Mouse (Mus musculus) forebrain, embryonic 10.5 days (tissue): Measurements from ENCODE around the gene Sult6b2. TPM values are rescaled to one million over a fixed set of nuclear protein-coding genes. Genes with fewer than 3 reads are reported as not detected.

Source experiments
- DNase-seq: peaks from one replicate; pipeline ENCODE4 v3.0.0-alpha.2; 2017; ENCODE audit warnings: low spot score; ENCODE audit errors: extremely low spot score
- H3K27ac ChIP-seq: fragments of 300-500 bp; sonication (generic); 2 replicates; pipeline ENCODE4 v1.5.1; 2016; ENCODE audit warnings: mild to moderate bottlenecking
- H3K27me3 ChIP-seq: fragments of 300-500 bp; sonication (generic); 2 replicates; pipeline ENCODE4 v1.6.1; 2016; ENCODE audit warnings: mild to moderate bottlenecking; ENCODE audit not compliant: poor library complexity, severe bottlenecking
- H3K36me3 ChIP-seq: fragments of 300-500 bp; sonication (generic); replicated peaks from 2 replicates; pipeline ENCODE4 v1.6.1; 2016; ENCODE audit warnings: mild to moderate bottlenecking, moderate library complexity
- H3K4me1 ChIP-seq: fragments of 300-500 bp; sonication (generic); 2 replicates; pipeline ENCODE4 v1.6.1; 2016
- H3K4me3 ChIP-seq: fragments of 300-500 bp; sonication (generic); 2 replicates; pipeline ENCODE4 v1.5.1; 2016; ENCODE audit warnings: mild to moderate bottlenecking, moderate library complexity
- H3K9me3 ChIP-seq: fragments of 300-500 bp; sonication (generic); 2 replicates; pipeline ENCODE4 v1.6.1; 2016; ENCODE audit warnings: mild to moderate bottlenecking, moderate library complexity
- WGBS: fragments of 180-500 bp; shearing (Covaris S2); methylation state at CpG from one replicate; pipeline ENCODE4 v1.1.7; 2016; 5-methylcytosine and 5-hydroxymethylcytosine counted together
- polyA plus RNA-seq: library from polyadenylated mRNA; unstranded; fragments of >200 nt; fragmentation: Nextera tagmentation; extraction: Ambion mirVana; gene quantifications from 2 replicates; pipeline ENCODE4 v1.2.1, GENCODE M21; 2016

Sult6b2 gene
- polyA plus RNA-seq, 1 experiment from 2014 or later, result 0.06 TPM

- Histone ChIP-seq H3K4me3 (no peak overlapping the region), H3K27ac (no peak overlapping the region), H3K27me3 (0 out of 2 replicates have a peak, but pooled peaks cover 5% of the 10 kb centered on the region), H3K9me3 (no peaks in the 10 kb centered on the region), H3K36me3 (no peaks in the 10 kb centered on the region), H3K4me1 (peaks cover 26% of the 10 kb centered on the region)
- no peak for DNase-seq
- WGBS, result 61% methylated on average over 11 of the region's 11 CpGs
Measured at GRCm38 (mm10) chr6:142802617-142803525, 1.4 kb downstream of the Sult6b2 start.

- no peak for DNase-seq
- Histone ChIP-seq H3K36me3 (no peaks in the 10 kb centered on the region), H3K4me1 (peaks cover 28% of the 10 kb centered on the region), H3K27me3 (0 out of 2 replicates have a peak, but pooled peaks cover 5% of the 10 kb centered on the region), H3K9me3 (no peaks in the 10 kb centered on the region), H3K4me3 (no peak overlapping the region), H3K27ac (no peak overlapping the region)
- WGBS, result 86% methylated on average over 5 of the region's 5 CpGs
Measured at GRCm38 (mm10) chr6:142801687-142802086, 2.6 kb downstream of the Sult6b2 start.

GRCm38 (mm10) chr6:142799704-142800374, 4.5 kb downstream of the Sult6b2 start:
- Histone ChIP-seq H3K9me3 (no peaks in the 10 kb centered on the region), H3K4me1 (peaks cover 28% of the 10 kb centered on the region), H3K4me3 (no peak overlapping the region), H3K27ac (no peak overlapping the region), H3K36me3 (no peaks in the 10 kb centered on the region), H3K27me3 (peaks cover 9% of the 10 kb centered on the region)
- 81% methylated on average over 7 of the region's 7 CpGs for WGBS
- no peak for DNase-seq

GRCm38 (mm10) chr6:142798837-142799236, 5.5 kb downstream of the Sult6b2 start:
- no peaks in the 10 kb centered on the region for H3K9me3 ChIP-seq
- peaks cover 18% of the 10 kb centered on the region for H3K27me3 ChIP-seq
- peaks cover 28% of the 10 kb centered on the region for H3K4me1 ChIP-seq
- WGBS, result 79% methylated on average over 9 of the region's 9 CpGs
- H3K27ac ChIP-seq, result no peak overlapping the region
- H3K4me3 ChIP-seq, result no peak overlapping the region
- H3K36me3 ChIP-seq, result no peaks in the 10 kb centered on the region
- DNase-seq, result no peak

- no peaks in the 10 kb centered on the region for H3K9me3 ChIP-seq
- no peaks in the 10 kb centered on the region for H3K36me3 ChIP-seq
- WGBS, result 80% methylated on average over 1 of the region's 1 CpGs
- no peak for DNase-seq
- H3K27me3 ChIP-seq, result peaks cover 27% of the 10 kb centered on the region
- no peak overlapping the region for H3K27ac ChIP-seq
- H3K4me3 ChIP-seq, result no peak overlapping the region
- peaks cover 36% of the 10 kb centered on the region for H3K4me1 ChIP-seq
Measured at GRCm38 (mm10) chr6:142797996-142798395, 6.3 kb downstream of the Sult6b2 start.

- WGBS, result 85% methylated on average over 15 of the region's 15 CpGs
- DNase-seq, result no peak
Measured at GRCm38 (mm10) chr6:142795655-142796441, 8.5 kb downstream of the Sult6b2 start.

GRCm38 (mm10) chr6:142795087-142795486, 9.2 kb downstream of the Sult6b2 start:
- H3K9me3 ChIP-seq, result no peaks in the 10 kb centered on the region
- DNase-seq, result no peak
- peaks cover 29% of the 10 kb centered on the region for H3K4me1 ChIP-seq
- H3K4me3 ChIP-seq, result no peak overlapping the region
- no peak overlapping the region for H3K27ac ChIP-seq
- peaks cover 30% of the 10 kb centered on the region for H3K27me3 ChIP-seq
- no peaks in the 10 kb centered on the region for H3K36me3 ChIP-seq
- 95% methylated on average over 9 of the region's 9 CpGs for WGBS

More at GRCm38 (mm10) chr6:142795655-142796441, 8.5 kb downstream of the Sult6b2 start:
- peaks cover 30% of the 10 kb centered on the region for H3K27me3 ChIP-seq
- H3K9me3 ChIP-seq, result no peaks in the 10 kb centered on the region
- H3K27ac ChIP-seq, result no peak overlapping the region
- no peak overlapping the region for H3K4me3 ChIP-seq
- peaks cover 32% of the 10 kb centered on the region for H3K4me1 ChIP-seq
- no peaks in the 10 kb centered on the region for H3K36me3 ChIP-seq

- no peak for DNase-seq
- Histone ChIP-seq H3K9me3 (no peaks in the 10 kb centered on the region), H3K4me3 (no peak overlapping the region), H3K36me3 (no peaks in the 10 kb centered on the region), H3K4me1 (peaks cover 25% of the 10 kb centered on the region), H3K27ac (no peak overlapping the region), H3K27me3 (peaks cover 30% of the 10 kb centered on the region)
- 58% methylated on average over 7 of the region's 7 CpGs for WGBS
Measured at GRCm38 (mm10) chr6:142793468-142793867, 10.8 kb downstream of the Sult6b2 start.

GRCm38 (mm10) chr6:142792241-142792968, 11.9 kb downstream of the Sult6b2 start:
- peaks cover 33% of the 10 kb centered on the region for H3K27me3 ChIP-seq
- peaks cover 18% of the 10 kb centered on the region for H3K4me1 ChIP-seq
- no peak overlapping the region for H3K27ac ChIP-seq
- H3K36me3 ChIP-seq, result no peaks in the 10 kb centered on the region
- no peak for DNase-seq
- H3K4me3 ChIP-seq, result no peak overlapping the region
- no peaks in the 10 kb centered on the region for H3K9me3 ChIP-seq
- WGBS, result 46% methylated on average over 13 of the region's 13 CpGs

GRCm38 (mm10) chr6:142789736-142790135, 14.6 kb downstream of the Sult6b2 start:
- WGBS, result 95% methylated on average over 10 of the region's 10 CpGs
- Histone ChIP-seq H3K27me3 (peaks cover 34% of the 10 kb centered on the region), H3K9me3 (no peaks in the 10 kb centered on the region), H3K4me3 (no peak overlapping the region), H3K27ac (no peak overlapping the region), H3K4me1 (peaks cover 18% of the 10 kb centered on the region), H3K36me3 (no peaks in the 10 kb centered on the region)
- DNase-seq, result no peak

- 63% methylated on average over 18 of the region's 18 CpGs for WGBS
- no peak overlapping the region for H3K4me3 ChIP-seq
- peaks cover 32% of the 10 kb centered on the region for H3K27me3 ChIP-seq
- H3K4me1 ChIP-seq, result peaks cover 13% of the 10 kb centered on the region
- H3K27ac ChIP-seq, result no peak overlapping the region
- no peak for DNase-seq
- H3K9me3 ChIP-seq, result no peaks in the 10 kb centered on the region
- H3K36me3 ChIP-seq, result no peaks in the 10 kb centered on the region
Measured at GRCm38 (mm10) chr6:142788042-142788987, 16.0 kb downstream of the Sult6b2 start.
